Mouse (Mus musculus) spleen, postnatal 10 days (tissue): ENCODE results near the gene Napsa.

Source experiments
- DNase-seq, 2 experiments: peaks; one replicate each; pipeline ENCODE4 v3.0.0; 2021 to 2022; ENCODE audit warnings: low spot score in 2 of 2

The Napsa gene

DNA sequence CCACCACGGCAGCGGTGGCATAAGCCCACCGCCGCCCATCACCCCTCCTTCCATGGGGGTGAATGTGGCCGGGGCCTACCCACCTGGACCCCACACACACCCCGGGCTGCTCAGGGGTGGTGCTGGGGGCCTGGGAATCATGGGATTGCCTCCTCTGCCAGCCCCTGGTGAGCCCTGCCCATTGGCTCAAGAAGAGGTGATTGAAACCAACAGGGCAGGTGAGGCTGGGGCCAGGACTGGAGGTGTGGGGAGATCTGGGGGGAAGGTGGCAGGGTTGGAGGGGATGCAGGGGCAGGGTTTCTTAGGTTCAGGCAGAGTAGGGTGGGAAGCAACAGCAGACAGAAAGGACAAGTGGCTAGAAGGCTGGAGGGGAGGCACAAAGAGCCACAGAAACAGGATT, 23.9 kb downstream of the Napsa start:
- DNase-seq: no peak

DNA sequence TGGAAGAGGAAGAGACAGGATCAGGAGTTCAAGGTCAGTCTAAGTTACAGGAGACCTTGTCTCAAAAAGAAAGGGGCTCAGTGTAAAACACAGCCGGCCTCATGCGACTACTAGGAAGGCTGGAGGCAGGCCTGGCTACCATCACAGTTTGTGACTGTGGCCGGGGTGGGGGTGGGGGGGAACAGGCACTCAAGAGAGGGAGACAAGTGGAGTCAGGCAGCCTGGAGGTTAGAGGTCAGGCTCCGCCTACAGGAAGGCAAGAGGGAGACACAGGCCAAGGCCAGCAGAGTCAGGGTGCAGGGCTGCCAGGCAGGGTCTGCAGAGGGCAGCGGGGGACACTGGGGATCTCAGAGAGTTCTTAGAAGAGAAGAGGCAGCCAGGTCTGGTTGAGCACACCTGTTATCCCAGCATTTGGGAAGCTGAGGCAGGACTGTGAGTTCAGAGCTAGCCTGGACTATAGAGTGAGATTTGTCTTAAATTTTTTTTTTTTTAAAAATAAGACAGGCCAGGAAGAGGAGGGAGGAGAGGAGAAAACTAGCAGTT, 24.9 kb downstream of the Napsa start:
- no peak for DNase-seq

DNA sequence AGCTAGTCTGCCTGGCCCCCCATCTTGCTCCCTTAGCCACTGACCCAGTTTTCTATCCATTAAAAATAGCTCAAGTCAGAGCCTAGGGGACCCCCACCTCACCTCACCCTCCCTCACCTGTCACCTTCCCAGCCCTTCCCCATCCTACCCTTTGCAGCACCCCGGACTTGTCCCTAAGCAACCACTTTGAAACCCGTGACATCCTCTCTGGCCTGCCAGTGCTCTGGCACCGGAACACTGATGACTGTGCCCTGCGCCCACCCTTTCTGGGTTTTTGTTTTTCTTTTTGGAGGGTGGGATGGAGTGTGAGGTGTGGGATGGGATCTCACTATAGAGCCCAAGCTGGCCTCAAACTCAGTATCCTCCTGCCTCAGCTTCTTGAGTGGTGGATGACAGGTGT, 25.5 kb downstream of the Napsa start:
- DNase-seq: no peak

DNA sequence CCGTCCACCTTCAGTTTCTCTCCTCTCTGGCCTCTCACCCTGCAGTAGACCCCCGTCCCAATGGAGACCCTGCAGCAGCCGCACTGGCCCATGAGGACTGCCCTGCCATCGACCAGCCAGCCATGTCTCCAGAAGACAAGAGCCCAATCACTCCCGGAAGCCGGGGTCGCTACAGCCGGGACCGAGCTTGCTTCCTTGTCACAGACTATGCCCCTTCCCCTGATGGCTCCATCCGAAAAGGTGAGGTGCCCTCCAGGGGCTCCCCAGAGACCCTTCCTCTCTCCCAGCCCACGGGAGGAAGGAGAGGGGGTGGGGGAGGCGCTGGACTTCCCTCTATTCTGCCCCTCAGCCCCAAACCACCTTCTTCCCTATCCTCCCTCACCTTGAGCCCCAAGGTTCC, 26.2 kb downstream of the Napsa start:
- no peak for DNase-seq

DNA sequence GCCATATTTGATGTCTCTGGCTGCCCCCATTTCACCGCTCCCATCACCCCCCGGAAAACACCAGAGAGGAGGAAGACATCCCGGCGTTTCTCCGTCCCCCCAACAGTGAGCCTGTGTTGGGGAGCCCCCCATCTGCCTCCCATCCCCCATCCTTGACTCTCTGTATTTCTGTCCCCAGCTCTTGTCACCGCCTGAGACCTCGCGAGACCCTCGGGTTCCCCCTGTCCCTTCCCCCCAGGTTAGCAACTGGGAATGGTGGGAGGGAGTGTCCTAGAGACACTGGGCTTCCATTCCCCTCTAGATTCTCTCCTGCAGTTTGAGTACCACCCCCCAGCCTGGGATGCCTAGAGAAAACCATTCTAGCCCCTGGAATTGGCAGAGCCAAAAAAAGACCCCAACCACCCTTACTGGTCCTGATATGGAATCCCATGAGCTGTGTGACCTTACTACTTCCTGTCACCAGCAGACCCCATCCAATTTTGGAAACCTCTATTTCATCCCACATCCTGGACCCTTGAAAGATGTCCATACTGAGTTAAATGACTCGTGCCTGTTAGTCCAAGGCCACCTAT, 28.6 kb downstream of the Napsa start:
- no peak for DNase-seq

DNA sequence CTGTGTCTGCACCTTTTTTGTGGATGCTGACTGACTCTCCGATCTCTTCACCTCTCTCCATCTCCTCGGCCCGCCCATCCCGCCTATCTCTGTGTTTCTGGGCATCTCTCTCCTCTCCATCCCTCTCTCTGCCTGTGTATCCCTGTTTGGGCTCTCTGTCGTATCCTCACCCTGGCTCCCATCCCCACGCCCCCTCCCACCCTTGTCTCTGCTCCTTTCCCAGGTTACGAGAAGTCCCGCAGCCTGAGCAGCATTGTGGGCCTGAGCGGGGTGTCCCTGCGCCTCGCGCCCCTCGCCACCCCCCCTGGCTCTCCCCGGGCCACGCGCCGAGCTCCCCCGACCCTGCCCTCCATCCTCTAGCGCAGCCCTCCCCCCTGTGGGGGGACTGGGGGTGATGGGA, 29.5 kb downstream of the Napsa start:
- DNase-seq: no peak

DNA sequence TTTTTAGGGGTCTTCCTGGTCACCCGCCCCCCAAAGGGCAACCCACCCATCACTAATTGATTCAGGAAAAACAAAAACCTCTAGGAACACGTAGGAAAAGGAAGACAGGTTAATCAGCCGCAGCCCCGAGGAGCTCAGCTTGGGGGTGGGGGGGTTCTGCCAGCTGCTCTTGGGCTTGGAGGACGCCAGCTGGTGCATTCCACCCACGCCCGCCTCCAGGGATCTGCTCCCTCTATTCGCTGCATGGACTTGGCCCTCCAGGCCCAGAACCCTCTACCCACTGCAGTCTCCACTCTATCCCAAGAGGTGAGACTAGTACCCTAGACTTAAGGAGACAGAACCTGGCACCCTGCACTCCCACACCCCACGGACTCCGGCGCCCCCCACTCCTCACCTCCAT, 30.3 kb downstream of the Napsa start:
- DNase-seq: no peak

DNA sequence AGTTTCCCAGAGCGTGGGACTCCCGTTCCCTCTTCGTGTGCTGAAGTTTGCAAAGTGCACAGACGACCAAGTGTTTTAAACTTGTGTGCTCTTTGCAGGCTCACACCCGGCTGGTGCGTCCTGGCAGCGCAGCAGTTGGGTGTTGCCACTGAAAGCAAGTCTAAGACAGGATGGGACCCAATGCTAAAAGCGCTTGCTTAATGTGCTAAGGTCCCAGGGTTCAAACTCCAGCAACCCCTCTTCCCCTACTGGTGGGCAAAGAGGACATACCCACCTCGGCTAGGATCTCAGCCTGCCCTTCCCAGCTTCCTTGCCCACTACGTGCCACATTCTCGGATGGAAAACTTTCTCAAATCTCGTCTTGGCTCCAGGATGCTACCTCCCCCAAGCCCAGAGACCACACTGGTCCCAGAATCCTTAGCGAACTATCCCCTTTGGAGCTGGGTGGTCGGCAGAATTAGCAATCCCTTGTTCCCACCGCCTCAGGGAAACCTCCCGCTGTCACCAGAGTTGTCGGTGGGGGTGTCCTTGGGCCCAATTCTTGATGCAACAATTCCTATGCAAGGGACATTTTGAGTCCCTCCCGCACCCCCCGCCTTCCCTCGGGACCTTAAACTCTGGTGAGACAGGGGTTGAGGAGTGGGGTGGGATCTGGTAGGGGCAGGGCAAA, 31.1 kb downstream of the Napsa start:
- no peak for DNase-seq

DNA sequence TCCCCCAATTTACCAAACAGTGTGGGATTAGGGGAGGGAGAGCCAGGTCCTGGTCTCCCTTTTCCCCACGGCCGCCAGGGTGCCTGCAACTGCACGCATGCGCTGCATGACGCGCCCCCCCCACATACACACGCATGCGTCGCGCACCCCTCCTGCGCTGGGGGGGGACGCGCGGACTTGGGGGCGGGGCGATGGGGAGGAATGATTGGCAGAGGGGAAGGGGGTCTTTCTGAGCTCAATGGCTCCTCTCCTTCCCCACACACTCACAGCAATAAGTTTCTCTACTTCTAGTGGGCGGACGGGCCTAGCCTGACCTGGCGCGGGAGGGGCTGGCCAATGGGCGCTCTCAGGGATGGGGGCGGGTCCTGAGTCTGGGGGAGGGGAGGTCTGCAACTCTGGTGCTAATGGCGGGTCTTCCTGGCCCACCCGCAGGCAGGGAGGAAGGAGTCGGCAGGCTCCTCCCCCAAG, 32.0 kb downstream of the Napsa start:
- DNase-seq: no peak

DNA sequence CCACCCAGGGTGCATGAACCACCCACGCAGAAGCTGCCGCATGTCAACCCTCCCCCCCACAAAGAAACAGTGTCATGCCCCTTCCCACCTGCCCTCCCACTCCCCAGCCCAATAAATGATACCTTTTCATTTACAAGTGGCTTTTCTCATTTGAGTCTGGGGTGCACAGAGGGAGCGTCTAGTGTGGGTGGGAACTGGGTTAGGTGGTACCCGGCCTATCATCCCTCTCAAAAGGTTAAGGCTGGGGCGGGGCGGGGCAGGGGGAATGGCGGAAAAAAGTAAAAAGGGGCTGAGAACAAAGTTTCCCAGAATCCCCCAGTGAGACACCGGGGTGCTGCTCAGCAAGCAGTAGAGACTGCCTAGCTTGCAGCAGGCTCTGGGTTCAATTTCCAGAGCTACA, 32.4 kb downstream of the Napsa start:
- no peak for DNase-seq

DNA sequence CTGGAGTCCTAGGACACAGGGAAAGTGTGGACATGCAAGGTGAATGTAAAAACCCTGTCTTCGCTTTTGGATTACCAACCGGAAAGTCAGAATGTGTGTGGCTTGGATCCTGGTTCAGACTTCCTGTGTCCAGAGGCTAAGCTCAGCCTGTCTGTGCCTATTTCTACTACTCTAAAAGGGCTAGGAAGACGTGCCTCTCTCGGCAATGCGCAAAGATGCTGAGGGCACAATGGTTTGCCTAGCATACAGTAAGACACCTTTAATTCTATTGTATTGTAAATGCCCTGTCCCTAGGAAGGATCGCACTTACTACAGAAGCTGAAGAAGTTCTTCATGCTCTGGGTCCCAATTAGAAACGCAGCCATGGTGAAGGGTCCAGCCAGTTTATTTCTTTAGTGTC, 33.3 kb downstream of the Napsa start:
- DNase-seq: no peak

DNA sequence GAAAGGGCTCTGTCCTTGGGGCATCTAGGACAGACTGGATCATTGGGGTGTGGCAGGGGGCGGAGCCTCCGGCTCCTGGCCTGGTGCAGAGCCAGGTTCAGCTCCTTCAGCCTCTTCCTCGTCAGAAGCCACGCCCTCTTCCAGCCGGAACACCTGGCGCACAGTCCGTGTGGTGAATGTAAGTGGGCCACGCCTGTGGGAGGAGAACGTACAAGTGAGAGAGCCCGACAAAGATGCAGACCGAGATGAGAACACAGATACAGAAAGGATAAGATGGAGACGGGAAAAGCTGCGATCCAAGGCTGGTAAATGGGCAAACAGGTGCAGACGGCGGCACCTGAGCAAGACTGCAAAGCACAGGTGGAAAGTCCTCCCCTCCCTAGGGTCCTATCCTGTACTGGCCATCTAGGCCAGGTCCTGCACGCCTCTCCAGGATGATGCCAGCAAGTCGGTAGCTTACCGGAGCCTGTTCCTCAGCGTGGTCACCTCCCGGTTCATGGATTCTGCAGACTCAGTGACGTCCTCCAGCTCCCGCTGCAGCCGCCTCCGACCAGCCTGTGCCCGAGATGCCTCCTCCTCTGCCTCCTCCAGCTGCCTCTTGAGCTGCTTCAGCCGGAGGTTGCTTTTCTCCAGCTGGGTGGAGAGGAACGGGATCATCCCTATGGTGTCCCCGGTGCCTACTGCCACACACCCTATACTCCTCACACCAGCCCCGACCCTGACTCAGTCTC, 34.2 kb downstream of the Napsa start:
- DNase-seq: no peak

DNA sequence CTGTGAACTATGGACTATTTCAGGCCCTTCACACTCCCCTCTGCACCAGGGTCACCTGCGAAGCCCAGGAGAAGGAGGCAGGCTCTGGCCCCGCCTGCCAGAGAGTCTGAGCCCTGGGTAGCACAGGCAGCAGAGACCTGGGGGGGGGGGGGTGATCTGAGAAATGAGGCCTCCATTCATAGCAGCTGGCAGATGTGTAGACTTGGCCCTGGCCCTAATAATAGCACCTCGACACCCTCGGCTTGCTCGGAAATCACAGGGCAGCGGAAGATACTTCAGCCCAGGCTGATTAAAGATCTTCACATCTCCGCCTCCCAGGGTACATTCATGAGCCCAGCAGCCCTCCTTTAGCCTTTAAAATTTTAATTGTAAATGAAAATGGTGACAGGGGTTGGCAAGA, 40.0 kb downstream of the Napsa start:
- DNase-seq: no peak

DNA sequence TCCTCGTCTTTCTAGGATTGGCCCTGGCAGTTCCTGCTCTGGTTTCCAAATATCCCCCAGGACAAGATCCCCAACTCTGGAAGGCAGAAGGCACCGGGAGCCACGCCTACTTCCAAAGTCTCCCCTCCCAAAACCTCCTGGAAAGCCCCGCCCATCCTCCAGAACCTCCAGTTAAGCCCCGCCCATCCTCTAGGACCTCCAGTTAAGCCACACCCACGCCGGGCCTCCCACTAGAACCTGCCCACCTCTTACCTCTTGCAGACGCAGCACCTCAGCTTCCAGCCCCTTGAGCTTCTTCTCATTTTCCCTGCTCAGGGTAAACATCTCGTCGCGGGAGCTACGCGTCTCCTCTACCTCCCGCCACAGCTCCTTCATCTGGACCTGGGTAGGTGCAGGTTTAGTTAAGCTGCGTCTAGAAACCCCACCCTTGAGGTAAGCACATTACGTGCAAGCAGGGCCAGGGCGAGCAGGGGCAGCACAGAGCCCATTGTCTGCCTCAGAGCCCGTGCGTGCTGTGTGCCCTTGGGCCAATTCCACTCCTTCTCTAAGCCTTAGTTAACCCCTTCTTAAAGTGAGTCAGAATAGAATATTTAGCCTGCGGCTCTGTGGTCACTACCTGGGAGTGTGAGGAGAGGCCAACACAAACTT, 42.0 kb downstream of the Napsa start:
- no peak for DNase-seq

DNA sequence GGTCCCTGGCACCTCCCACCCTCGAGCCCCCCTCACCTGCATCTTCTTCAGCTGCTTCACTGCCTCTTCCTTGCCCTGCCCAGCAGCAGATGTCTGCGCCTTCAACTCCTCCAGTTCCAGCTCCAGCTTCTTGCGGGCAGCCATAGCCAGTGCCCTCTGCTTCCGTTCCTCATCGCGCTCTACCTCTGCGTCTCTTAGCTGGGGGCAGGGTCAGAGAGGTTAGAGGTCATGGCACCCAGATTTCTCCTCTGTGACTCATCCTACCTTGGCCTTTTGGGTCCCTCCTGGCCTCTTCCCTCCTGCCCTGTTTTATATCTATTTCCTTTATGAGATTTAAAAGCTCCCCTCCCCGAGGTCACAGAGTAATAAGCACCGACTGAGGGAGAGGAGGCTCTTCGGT, 43.1 kb downstream of the Napsa start:
- DNase-seq: no peak

DNA sequence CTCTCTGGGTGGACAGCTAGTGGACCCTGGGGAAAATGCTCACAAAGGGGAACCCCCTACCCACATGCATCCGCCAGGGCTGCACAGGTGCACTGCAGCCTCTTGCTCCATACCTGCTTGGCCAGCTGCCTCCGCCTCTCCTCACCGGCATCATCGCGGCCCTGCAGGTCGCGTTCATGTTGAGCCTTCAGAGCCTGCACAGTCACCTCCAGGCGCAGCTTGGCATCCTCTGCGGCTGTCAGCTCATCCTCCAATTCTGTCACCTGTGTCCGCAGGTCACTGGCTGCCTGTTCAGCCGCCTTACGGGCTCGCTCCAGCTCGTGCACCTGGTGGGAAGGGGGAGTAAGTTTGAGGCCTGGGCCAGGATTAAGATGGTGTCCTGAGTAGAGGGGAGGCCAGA, 43.8 kb downstream of the Napsa start:
- DNase-seq: no peak

DNA sequence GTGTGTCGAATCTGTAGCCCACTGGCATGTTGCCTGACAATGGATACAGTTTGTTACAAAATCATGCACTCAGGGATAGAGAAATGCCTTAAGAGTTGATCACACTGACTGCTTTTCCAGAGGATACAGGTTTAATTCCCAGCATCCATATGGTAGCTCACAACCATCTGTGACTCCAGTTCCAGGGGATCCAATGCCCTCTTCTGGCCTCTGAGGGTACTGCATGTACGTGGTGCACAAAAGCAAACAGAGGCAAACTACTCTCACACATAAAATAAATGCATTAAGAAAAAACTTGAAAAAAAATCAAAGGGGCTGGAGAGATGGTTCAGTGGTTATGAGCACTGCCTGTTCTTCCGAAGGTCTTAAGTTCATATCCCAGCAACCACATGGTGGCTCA, 44.9 kb downstream of the Napsa start:
- peak in 1 of 2 experiments; percentile 36 for DNase-seq

DNA sequence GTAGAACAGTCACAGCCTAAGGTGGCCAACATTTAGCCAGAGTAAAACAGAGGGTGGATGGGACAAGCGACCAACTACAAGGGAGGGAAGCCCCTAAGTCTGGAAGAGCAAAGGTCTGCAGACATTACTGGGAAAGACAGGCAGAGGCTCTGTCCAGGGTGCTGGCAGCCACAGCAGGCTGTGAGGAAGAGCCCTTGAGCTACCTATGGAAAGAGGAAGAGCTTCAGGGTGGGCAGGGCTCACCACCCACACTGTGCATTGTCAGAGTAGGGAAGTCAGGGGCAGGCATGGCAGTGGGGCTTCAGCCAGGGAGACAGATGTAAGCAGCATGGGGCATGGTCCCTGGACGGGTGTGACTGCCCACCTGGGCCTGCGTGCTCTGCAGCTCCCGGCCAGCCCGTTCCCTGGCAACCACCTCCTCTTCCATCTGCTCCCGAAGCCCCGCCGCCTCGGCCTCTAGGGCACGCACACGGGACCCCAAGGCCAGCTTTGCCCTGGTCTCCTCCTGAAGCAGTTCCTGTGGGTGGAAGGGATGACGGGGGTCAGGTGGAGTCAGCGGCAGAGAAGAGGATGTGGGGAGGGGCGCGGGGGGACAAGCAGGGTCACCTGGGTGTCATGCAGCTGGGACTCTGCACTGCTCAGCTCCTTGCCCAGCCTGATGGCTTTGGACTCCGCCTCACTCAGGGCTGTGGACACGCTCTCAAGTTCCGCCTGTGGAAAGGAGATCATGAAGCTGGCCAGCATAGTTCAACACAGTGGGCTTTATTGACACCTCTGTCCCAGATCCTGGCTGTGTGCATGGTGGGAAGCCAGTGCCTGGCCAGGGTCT, 51.7 kb downstream of the Napsa start:
- DNase-seq: no peak

DNA sequence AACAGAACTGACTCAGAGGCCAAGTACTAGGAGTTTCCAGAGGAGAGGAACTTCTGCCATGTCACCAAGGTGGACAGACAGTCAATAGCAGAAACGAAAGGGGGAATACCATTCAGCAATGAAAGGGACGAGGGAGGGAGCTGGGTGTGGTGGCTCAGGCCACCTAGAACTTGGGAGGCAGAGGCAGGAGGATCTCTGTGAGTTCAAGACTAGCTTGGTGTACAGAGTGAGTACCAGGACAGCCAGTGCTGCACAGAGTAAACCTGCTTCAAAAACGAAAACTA, 52.3 kb downstream of the Napsa start:
- no peak for DNase-seq

DNA sequence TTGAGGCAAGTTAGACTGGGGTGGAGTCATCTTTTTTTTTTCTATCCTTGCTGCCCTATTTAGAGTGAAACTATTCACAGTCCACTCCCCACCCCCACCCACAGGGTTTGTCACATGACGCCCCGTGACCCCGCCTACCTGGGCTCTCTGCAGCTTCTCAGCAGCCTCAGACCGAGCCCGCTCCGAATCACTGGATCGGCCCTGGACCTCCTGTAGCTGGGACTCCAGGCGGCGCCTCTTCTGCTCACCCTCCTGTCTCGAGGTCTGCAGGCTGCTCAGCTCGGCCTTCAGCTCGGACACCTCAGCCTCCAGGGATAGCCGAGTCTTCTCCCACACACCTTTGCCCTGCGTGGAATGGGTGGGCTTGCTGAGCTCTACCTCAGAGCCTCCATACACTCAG, 52.6 kb downstream of the Napsa start:
- no peak for DNase-seq

DNA sequence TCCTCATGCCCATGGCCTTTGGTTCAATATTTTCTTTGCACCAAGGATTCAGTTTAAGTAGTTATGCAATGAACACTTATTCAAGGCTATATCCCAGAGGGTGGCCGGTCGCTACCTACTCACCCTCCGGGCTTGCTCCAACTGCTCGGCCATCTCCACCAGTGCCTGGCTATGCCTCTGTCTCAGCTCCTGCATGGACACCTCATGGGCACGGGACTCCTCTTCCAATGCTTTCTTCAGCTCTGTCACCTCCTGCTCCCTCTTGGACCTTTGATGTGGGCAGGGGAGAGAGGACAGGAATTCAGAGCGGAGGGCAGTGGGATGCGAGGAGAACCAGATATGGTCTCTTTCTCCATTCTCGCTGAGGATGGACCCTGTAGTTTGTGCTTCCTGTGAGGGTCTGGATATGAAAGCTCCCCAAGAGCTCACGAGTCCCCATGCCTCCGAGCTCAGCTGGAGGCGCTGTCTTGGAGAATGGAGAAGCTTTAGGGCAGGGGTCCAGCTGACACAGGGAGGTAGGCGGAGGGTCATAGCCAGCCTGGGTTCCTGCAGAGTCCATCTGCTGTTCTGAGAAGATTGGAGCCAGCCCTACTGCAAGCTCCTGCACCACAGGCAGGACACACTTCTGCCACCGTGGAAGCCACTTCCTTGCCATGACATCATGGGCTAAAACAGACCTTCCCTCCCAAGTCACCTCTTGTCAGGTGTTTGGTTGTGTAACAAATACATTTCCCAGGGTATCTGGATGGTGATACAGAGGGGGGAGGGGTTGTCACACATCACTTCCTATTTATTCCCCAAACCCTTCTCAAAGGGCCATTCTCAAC, 53.3 kb downstream of the Napsa start:
- DNase-seq: no peak
